Mouse (Mus musculus) hindbrain, embryonic 11.5 days (tissue): Measurements from ENCODE around the gene Abcc8. TPM values are rescaled to one million over a fixed set of nuclear protein-coding genes. Genes with fewer than 3 reads are reported as not detected.
A peak's percentile ranks its signal among the peaks of the same experiment; 100 is the strongest.

Experiments
- ATAC-seq: fragments of 200-750 bp; cut with Nextera tagmentation; 2 replicates; pipeline ENCODE4 v1.8.0; 2017; ENCODE audit warnings: mild to moderate bottlenecking, moderate TSS enrichment, moderate library complexity; ENCODE audit not compliant: low FRiP score
- DNase-seq: peaks from one replicate; pipeline ENCODE4 v3.0.0-alpha.2; 2015; ENCODE audit warnings: low spot score
- H3K27ac ChIP-seq: fragments of 300-500 bp; sonication (generic); 2 replicates; pipeline ENCODE4 v1.5.1; 2014; ENCODE audit warnings: mild to moderate bottlenecking, low read depth, low read length
- H3K27me3 ChIP-seq: fragments of 300-500 bp; sonication (generic); 2 replicates; pipeline ENCODE4 v1.6.1; 2014; ENCODE audit warnings: mild to moderate bottlenecking, low read length, moderate library complexity, mixed read lengths; ENCODE audit not compliant: control insufficient read depth, insufficient read depth
- H3K36me3 ChIP-seq: fragments of 300-500 bp; sonication (generic); 2 replicates; pipeline ENCODE4 v1.6.1; 2014; ENCODE audit warnings: mild to moderate bottlenecking, low read length, moderate library complexity, mixed read lengths; ENCODE audit not compliant: control insufficient read depth, insufficient read depth
- H3K4me1 ChIP-seq: fragments of 300-500 bp; sonication (generic); replicated peaks from 2 replicates; pipeline ENCODE4 v1.6.1; 2014; ENCODE audit warnings: low read length, mixed read lengths; ENCODE audit not compliant: control insufficient read depth, insufficient read depth
- H3K4me2 ChIP-seq: fragments of 300-500 bp; sonication (generic); replicated peaks from 2 replicates; pipeline ENCODE4 v1.6.1; 2014; ENCODE audit warnings: mild to moderate bottlenecking, low read depth, low read length
- H3K4me3 ChIP-seq: fragments of 300-500 bp; sonication (generic); 2 replicates; pipeline ENCODE4 v1.5.1; 2014; ENCODE audit warnings: low read depth, low read length
- H3K9ac ChIP-seq: fragments of 300-500 bp; sonication (generic); 2 replicates; pipeline ENCODE4 v1.6.1; 2014; ENCODE audit warnings: low read depth, low read length
- H3K9me3 ChIP-seq: fragments of 300-500 bp; sonication (generic); 2 replicates; pipeline ENCODE4 v1.6.1; 2016; ENCODE audit warnings: low read length; ENCODE audit not compliant: control insufficient read depth
- WGBS: fragments of 180-500 bp; shearing (Covaris S2); extraction: QIAGEN DNeasy Blood & Tissue Kit; methylation state at CpG from one replicate; pipeline ENCODE4 v1.1.7; 2014; 5-methylcytosine and 5-hydroxymethylcytosine counted together
- polyA plus RNA-seq: library from polyadenylated mRNA; unstranded; fragments of >200 nt; fragmentation: Nextera tagmentation; extraction: Ambion mirVana; gene quantifications from 2 replicates; pipeline ENCODE4 v1.2.1, GENCODE M21; 2014

The Abcc8 gene
- polyA plus RNA-seq, 1 experiment from 2014 or later = 1.4 TPM

- WGBS = 83% methylated on average over 19 of the region's 19 CpGs
- ATAC-seq = no peak
- DNase-seq = no peak
- H3K27ac ChIP-seq = no peak overlapping the region
- no peaks in the 10 kb centered on the region for H3K9me3 ChIP-seq
- H3K36me3 ChIP-seq = no peaks in the 10 kb centered on the region
- no peaks in the 10 kb centered on the region; the same call in 1 of the 2 replicates for H3K27me3 ChIP-seq
- H3K4me3 ChIP-seq = no peak overlapping the region
- H3K4me1 ChIP-seq = no peaks in the 10 kb centered on the region
- H3K4me2 ChIP-seq = no peak overlapping the region
- no peak overlapping the region for H3K9ac ChIP-seq
Observed at GRCm38 (mm10) chr7:46098221-46098918, 81.5 kb downstream of the Abcc8 start.

- Histone ChIP-seq H3K27me3 (no peaks in the 10 kb centered on the region; the same call in 1 of the 2 replicates), H3K9me3 (no peaks in the 10 kb centered on the region), H3K9ac (no peak overlapping the region), H3K4me1 (no peaks in the 10 kb centered on the region), H3K4me2 (no peak overlapping the region), H3K4me3 (no peak overlapping the region), H3K36me3 (no peaks in the 10 kb centered on the region), H3K27ac (no peak overlapping the region)
- DNase-seq (no peak), ATAC-seq (no peak)
- 73% methylated on average over 4 of the region's 4 CpGs for WGBS
Observed at GRCm38 (mm10) chr7:46097319-46097783, 82.5 kb downstream of the Abcc8 start.

DNA sequence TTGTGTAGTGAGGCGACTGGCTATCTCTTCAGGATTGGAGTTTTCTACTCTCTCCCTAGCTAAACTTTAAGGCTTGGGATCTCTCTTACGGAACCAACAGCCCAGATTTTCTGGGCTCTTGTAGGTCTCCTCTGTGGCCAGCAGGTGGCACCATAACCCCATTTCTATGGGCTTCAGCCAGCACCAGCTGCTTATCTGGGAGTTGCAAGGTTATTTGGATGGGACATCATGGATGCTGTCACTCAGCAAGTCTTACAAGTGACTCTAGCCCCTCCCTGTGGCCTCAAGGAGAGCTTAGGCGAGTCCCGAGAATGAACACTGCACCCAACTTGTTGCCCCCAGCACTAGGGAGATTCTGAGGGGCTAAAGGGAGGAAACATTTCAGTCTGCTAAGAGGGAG, 83.7 kb downstream of the Abcc8 start:
- no peak overlapping the region for H3K4me2 ChIP-seq
- H3K4me3 ChIP-seq = no peak overlapping the region
- H3K36me3 ChIP-seq = no peaks in the 10 kb centered on the region
- H3K4me1 ChIP-seq = no peaks in the 10 kb centered on the region
- H3K27me3 ChIP-seq = no peaks in the 10 kb centered on the region; the same call in 1 of the 2 replicates
- no peaks in the 10 kb centered on the region for H3K9me3 ChIP-seq
- H3K27ac ChIP-seq = no peak overlapping the region
- no peak overlapping the region for H3K9ac ChIP-seq
- ATAC-seq (peak; percentile 15; the same call in 1 of the 2 replicates), DNase-seq (peak; percentile 86)
- 3% methylated on average over 4 of the region's 4 CpGs for WGBS

DNA sequence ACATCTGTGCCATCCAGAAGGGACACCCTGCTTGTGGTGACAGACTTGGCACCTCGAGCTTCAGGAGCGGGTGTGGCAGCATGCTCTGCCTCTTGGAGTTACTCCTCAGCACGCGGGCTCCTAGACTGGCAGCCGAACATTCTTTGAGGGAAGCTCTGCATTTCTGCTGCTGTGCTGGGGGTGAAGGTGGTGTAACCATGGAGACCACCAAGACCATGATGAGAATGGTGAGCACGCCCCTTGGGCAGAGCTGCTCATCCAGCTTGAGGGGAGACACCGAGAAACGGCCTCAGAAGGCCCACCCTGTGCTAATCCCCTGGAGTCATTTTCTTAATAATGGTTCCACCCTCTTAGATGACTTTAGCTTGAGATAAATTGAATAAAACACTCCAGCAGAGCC, 87.0 kb downstream of the Abcc8 start:
- WGBS = 29% methylated on average over 8 of the region's 8 CpGs
- Histone ChIP-seq H3K9me3 (no peaks in the 10 kb centered on the region), H3K36me3 (no peaks in the 10 kb centered on the region), H3K27me3 (no peaks in the 10 kb centered on the region), H3K4me1 (no peaks in the 10 kb centered on the region), H3K4me2 (no peak overlapping the region), H3K27ac (no peak overlapping the region), H3K4me3 (no peak overlapping the region), H3K9ac (no peak overlapping the region)
- DNase-seq (peak; percentile 16), ATAC-seq (no peak)

- Histone ChIP-seq H3K4me2 (no peak overlapping the region), H3K27me3 (no peaks in the 10 kb centered on the region), H3K9me3 (no peaks in the 10 kb centered on the region), H3K9ac (no peak overlapping the region), H3K4me1 (no peaks in the 10 kb centered on the region), H3K4me3 (no peak overlapping the region), H3K27ac (no peak overlapping the region), H3K36me3 (no peaks in the 10 kb centered on the region)
- WGBS = 93% methylated on average over 6 of the region's 6 CpGs
- DNase-seq = no peak
- no peak for ATAC-seq
Observed at GRCm38 (mm10) chr7:46088241-46088640, 91.6 kb downstream of the Abcc8 start.

DNA sequence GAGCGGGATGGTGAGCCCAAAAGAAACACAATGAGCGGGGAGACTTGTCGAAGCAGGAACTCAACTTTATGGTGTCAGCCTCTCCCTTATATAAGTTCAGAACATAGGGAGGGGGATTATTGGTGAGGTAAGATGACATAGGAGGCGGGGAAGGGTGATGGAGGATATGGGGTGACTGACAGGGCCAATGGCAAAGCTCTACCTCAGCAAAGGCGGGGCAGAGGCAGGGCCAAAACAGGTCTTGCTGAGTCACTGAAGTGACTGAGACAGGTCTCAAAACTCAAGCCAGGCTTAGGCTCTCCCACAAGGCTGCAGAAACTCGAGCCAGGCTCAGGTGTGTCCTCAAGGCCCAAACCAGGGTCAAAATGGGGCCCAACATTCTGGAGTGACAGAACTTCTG, 93.5 kb downstream of the Abcc8 start:
- 86% methylated on average over 6 of the region's 6 CpGs for WGBS
- no peak for DNase-seq
- Histone ChIP-seq H3K4me3 (no peak overlapping the region), H3K4me1 (no peaks in the 10 kb centered on the region), H3K27me3 (no peaks in the 10 kb centered on the region), H3K9ac (no peak overlapping the region), H3K27ac (no peak overlapping the region), H3K9me3 (no peaks in the 10 kb centered on the region), H3K36me3 (peaks cover 1% of the 10 kb centered on the region; the same call in 1 of the 2 replicates), H3K4me2 (no peak overlapping the region)
- ATAC-seq = no peak

DNA sequence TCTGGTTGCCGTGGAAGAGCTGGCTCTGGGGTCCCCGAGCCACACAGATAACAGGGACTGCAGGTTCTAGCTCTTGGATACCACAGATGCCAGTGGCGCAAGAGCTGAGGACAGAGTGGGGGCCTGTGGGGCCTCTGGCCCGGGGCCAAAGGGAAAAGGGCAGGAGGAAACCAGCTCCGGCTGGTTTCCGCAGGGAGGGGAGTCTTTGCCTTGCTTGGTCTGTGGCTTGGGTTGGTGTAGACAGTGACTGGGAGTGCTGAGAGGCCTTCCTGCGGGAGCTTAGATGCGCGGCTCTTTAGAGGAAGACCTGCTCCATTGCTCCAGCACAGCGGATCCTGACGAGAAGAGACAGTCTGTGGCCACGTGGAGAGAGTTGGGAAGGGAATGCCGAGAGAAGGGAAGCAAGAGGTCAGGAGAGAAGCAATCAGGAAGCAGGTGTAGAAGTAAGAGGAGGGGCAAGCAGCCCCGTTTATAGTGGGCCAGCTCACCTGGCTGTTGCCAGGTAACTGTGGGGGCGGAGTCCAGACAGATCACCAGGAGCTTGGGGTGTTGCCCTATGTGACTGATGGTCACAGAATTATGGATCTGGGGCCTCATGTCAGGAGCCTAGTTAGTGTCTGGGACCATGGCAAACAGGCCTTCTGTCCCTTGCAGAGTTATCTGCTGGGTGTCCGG, 94.9 kb downstream of the Abcc8 start:
- no peak overlapping the region for H3K9ac ChIP-seq
- WGBS = 81% methylated on average over 16 of the region's 16 CpGs
- ATAC-seq (no peak), DNase-seq (no peak)
- H3K27me3 ChIP-seq = no peaks in the 10 kb centered on the region
- no peaks in the 10 kb centered on the region for H3K4me1 ChIP-seq
- no peaks in the 10 kb centered on the region for H3K9me3 ChIP-seq
- H3K4me2 ChIP-seq = no peak overlapping the region
- peaks cover 3% of the 10 kb centered on the region; the same call in 1 of the 2 replicates for H3K36me3 ChIP-seq
- H3K27ac ChIP-seq = no peak overlapping the region
- H3K4me3 ChIP-seq = no peak overlapping the region

- ATAC-seq (no peak), DNase-seq (no peak)
- Histone ChIP-seq H3K36me3 (peaks cover 3% of the 10 kb centered on the region; the same call in 1 of the 2 replicates), H3K27ac (no peak overlapping the region), H3K4me2 (no peak overlapping the region), H3K9me3 (no peaks in the 10 kb centered on the region), H3K27me3 (no peaks in the 10 kb centered on the region), H3K4me1 (no peaks in the 10 kb centered on the region), H3K4me3 (no peak overlapping the region), H3K9ac (no peak overlapping the region)
- 92% methylated on average over 10 of the region's 10 CpGs for WGBS
Observed at GRCm38 (mm10) chr7:46084024-46084423, 95.8 kb downstream of the Abcc8 start.

DNA sequence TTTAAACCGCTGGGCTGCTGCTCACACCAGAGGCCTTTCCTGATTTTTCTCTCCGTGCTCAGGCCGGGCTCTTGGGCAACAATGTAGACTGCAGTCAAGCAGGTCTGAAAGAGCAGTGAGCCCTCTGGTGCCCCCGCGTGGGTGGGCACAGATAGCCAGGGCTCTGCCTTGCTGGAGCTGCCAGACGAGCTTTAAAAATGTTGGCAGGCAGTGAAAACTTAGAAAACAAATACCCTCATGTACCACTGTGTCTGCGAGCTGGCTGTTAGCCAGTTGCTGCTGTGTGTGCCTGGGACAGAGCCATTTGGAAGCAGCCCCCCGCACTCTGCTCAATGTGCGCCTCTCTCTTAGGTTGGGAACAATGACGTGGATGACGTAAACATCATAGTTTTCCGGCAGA, 102.2 kb downstream of the Abcc8 start:
- DNase-seq = no peak
- Histone ChIP-seq H3K4me3 (no peak overlapping the region), H3K9ac (no peak overlapping the region), H3K4me1 (no peaks in the 10 kb centered on the region), H3K27me3 (no peaks in the 10 kb centered on the region), H3K27ac (no peak overlapping the region), H3K36me3 (peaks cover 3% of the 10 kb centered on the region; the same call in 1 of the 2 replicates), H3K9me3 (no peaks in the 10 kb centered on the region), H3K4me2 (no peak overlapping the region)
- ATAC-seq = no peak
- 94% methylated on average over 12 of the region's 12 CpGs for WGBS
